Mouse (Mus musculus) myocyte (in vitro differentiated cells): ENCODE measurements around the gene Ankar.

Experiments used
- E2F4 ChIP-seq: IDR thresholded peaks from one replicate; pipeline ENCODE4 v1.6.1; 2011; ENCODE audit warnings: mild to moderate bottlenecking, control low read depth, moderate library complexity; ENCODE audit not compliant: insufficient read depth
- MYOD1 ChIP-seq, 3 experiments: IDR thresholded peaks; one replicate each; pipeline ENCODE4 v1.6.1; 2011; ENCODE audit warnings: control low read depth in 2 of 3, low read depth in 2 of 3, mild to moderate bottlenecking in 2 of 3, moderate library complexity in 1 of 3; ENCODE audit not compliant: insufficient read length in 2 of 3, control insufficient read depth in 1 of 3
- POLR2A ChIP-seq: IDR thresholded peaks from one replicate; pipeline ENCODE4 v1.6.1; 2011; ENCODE audit warnings: low read depth, mild to moderate bottlenecking, control low read depth, moderate library complexity; ENCODE audit not compliant: insufficient read length

- TF ChIP-seq E2F4 (no peak), POLR2A (no peak), MYOD1 (IDR thresholded peaks at IDR 0.05; ENCODE audit: control insufficient read depth in 1 of 3, insufficient read length in 2 of 3, low read depth in 2 of 3) (no peak)
Observed at GRCm38 (mm10) chr1:72722646-72723045, 22.3 kb upstream of the Ankar start.
